Mouse (Mus musculus): Measurements from ENCODE around the gene Fam71a. TPM values are rescaled to one million over a fixed set of nuclear protein-coding genes. Genes with fewer than 3 reads are reported as not detected.

The Fam71a gene
- total RNA-seq (2023), result 1.0 and 1.8 TPM in 2 replicates

DNA sequence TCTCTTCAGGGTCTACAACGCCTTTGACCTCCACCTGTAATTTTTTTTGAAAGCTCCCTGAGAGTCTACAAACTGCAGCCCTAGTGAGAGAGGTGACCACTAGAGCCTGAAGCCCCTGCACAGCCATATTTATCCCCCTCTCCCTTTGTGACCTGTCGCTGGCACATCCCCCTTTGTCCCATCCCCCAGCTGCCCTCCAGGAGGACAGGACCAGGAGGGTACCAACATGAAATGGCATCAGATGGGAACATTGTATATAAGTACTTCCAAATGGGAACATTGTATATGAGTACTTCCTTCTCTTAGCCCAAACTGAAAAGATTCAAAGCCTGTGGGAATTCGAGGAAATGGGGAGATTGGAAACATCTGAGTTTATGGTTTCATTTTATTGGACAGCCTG is at the start of gene Fam71a:
Fam71a (minus strand) TSS at position 101 of the 400 bp plus-strand sequence.

Other genes with a start within 250 kb of the Fam71a start
- gene Angel2, start 239.7 kb downstream of the Fam71a start, total RNA-seq (2023), result 29.8 and 35.4 TPM in 2 replicates
- not detected in 2 replicates for gene Vash2, start 185.5 kb downstream of the Fam71a start, total RNA-seq (2023)
- gene Flvcr1, start 138.7 kb downstream of the Fam71a start, total RNA-seq (2023), result 39.1 and 49.3 TPM in 2 replicates
- not detected in 2 replicates for gene Spata45, start 128.2 kb downstream of the Fam71a start, total RNA-seq (2023)
- gene Tatdn3, start 101.9 kb downstream of the Fam71a start, total RNA-seq (2023), result 6.8 and 11.6 TPM in 2 replicates
- 9.9 and 15.2 TPM in 2 replicates for gene Nsl1, start 101.8 kb downstream of the Fam71a start, total RNA-seq (2023)
- gene Batf3, start 67.0 kb downstream of the Fam71a start, total RNA-seq (2023), result 1.8 and 2.1 TPM in 2 replicates
- 297 and 422 TPM in 2 replicates for gene Atf3, start 53.2 kb upstream of the Fam71a start, total RNA-seq (2023)
- gene Nenf, start 153.4 kb upstream of the Fam71a start, total RNA-seq (2023), result 3.8 and 4.5 TPM in 2 replicates
- 2.9 and 3.3 TPM in 2 replicates for gene Tmem206, start 161.1 kb upstream of the Fam71a start, total RNA-seq (2023)
- gene Ppp2r5a, start 238.5 kb upstream of the Fam71a start, total RNA-seq (2023), result 356 and 369 TPM in 2 replicates

All from neutrophil, adult 65 days (primary cell).